Mouse (Mus musculus): ENCODE results near the gene Xpot.

Xpot gene

DNA sequence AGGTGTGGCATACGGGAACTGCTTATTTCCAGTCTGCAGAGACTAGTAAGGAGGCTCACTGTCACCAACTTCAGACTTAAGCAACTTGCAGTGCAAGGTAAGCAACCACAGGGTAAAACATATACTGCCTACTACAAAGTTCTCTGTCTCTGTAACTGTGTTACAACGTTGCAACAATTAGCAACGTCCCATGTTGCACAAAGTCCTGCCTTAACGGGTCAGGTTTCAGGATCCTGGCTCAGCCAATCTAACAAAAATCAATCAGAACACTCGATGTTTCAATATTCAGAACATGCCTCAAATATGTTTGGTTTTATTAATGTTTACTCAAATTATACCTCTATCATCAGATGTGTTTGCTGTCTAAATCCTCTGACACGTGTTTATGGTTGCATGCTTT is 3.7 kb downstream of the Xpot start:
- DNase-seq (ENCODE audit: low spot score) = no peak

DNA sequence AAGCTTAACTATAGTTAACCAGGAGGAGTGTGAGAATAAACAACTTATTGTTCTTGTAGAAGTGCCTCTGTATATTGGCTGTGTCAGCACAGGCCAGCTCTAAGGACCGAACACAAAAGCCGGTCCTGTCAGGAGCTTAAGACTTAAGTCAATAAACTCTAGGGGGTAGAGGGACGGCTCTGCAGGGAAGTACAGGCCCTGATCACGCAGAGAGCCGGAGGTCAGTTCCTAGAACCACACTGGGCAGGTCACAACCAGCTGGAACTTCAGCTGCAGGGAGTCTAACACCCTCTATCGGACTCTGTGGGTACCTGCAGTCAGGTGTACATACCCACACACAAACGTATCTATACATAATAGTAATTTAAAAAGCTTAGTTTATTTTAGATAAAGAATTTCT is 10.2 kb downstream of the Xpot start:
- no peak for DNase-seq (ENCODE audit: low spot score)

DNA sequence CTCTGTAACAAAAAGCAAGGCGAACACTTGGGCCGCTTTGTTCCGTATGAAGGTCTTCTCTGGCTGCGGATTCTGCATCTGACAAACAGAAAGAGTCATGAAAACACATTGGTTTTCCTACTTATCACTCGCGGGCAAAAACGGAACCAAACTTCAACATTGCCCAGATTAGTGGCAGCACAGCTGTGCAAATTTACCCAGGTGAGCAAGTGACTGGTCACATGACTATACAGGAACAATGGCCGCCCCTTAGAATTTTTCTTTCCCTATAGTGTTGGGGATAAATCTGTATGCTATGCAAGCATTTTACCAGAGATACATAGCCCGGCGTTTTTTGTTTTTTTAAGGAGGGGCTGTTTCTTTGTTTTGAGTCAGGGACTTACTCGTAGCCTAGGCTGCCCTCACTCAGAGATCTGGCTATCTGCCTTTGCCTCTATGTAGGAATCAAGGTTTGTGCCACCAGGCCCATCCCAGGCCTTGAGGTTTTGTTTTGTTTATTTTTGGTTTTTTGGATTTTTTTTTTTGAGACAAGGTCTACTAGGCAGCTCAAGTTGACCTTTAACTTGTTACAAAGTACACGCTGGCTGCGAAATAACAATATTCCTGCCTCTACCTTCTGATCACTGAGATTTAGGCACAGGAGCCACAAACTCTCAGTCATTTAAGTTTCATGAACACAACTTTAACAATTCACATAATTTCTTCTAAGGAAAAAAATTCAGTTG is 10.8 kb downstream of the Xpot start:
- no peak for DNase-seq (ENCODE audit: low spot score)

DNA sequence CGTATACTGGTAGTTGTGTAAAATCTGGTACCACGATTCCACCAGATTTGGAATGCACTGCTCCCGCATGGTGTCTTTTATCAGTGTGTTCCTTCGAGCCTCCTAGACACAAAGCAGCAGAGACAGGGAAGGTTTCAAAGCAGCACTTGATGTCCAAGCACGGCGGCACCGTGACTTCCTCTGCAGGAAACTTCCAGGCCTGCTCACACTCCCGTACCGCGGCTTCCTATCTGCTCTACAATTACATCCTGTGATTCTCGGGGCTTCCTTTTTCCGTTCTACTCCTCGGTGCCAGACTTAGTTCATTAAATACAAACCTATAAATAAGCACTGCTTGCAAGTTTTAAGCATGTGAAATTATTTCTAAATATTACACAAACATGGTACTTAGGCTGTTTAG is 12.6 kb downstream of the Xpot start:
- no peak for DNase-seq (ENCODE audit: low spot score)

DNA sequence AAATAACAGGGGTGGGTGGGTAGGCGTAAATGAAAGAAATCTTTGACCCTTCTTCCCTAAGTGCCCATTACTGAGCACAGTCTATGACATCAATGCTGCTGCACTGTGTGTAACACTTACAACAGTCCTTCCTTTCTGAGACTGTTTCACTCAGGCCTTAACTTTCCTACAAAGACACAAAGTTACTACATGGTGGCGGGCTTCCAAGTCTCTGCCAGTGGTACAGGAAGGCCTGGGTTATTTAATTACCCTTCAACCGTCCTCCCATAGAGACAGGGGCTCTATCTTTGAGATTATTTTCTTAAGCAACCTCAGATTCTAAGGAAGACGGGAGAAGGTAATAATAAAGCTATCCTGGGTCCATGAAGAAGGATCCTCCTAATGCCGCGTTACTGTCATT is 13.7 kb downstream of the Xpot start:
- no peak for DNase-seq (ENCODE audit: low spot score)

DNA sequence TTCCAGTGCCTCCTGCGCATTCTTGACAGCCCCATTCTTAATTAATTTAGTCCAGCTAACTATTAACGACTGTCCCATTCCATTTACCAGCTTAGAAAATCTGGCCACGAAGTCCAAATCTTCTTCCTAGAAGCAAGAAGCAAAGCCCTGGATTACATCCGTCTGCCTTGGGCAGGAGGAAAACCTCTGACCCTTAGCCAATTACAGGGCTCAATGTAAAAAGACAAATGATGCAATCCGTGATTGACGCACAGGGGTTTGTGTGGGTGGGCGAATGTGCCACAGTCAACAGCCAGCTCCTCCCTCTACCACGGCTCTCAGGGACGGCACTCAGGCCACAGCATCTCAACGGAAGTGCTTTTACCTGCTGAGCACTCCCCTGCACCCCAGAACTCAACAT is 14.5 kb downstream of the Xpot start:
- no peak for DNase-seq (ENCODE audit: low spot score)

DNA sequence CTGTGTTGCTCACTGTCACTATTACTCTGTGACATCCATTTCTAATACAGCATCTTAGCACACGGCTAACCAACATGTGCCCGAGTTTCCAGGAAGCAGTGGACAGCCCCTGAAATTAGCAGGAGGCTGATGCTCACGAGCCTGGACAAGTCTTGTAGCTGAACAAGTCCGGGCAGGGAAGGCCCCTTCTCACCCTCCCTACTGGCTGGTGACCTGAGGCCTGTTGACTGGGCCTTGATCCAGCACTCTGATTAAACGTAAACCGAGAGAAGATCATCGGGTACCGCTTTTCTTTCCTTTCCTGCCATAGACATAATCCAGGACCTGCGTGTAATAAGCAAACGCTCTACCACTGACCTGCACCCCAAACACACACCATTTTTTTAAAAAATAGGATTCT is 18.0 kb downstream of the Xpot start:
- DNase-seq (ENCODE audit: low spot score) = no peak

DNA sequence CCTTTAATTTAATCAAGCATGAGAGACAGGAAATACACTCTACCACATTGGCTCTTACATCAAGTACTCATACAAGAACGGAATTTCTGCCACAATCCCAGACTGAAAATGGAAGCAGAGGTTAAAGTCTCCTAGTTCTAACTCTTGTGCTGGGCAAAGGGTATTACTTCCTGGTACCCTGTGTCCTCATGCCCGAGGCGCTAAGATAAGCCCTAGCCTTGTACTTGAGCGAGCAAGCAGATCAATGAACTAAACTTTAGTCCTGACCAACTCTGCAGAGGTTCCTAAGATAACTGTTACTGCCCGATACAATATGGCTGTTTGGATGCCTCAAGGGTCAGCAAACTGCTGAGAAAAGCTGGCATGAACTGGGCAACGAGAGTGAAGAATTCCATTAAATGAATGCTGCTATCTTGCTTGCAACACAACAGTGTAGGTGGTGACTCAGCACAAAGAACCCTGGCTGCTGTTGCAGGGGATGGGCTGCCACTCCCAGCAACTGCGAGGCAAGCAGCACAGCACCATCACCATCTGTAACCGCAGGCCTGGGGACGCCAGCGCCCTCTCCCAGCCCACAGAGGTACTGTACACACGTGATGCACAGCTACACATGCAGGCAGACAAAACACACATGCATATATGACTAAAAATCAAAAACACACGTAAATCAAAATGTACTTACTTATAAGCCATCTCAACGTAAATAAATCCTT is 21.3 kb downstream of the Xpot start:
- DNase-seq (ENCODE audit: low spot score) = no peak

DNA sequence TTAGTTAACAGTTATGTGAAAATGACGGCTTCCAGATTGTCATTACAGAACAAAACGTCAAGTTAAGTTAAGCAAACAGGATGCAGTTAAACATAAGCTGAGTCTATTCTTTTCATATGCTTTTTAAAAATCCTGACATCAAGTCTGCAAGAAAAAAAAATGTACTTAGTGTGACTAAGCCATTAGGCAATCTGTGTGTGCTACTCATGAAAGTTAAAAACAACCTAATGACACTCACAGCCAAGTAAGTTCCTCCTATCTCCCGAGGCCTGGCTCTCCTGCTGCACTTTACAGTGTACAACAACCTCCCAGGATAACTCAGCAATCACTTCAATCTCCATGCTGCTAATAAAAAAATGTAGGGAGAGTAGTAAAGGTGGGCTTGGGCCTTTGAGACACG is 22.6 kb downstream of the Xpot start:
- no peak for DNase-seq (ENCODE audit: low spot score)

DNA sequence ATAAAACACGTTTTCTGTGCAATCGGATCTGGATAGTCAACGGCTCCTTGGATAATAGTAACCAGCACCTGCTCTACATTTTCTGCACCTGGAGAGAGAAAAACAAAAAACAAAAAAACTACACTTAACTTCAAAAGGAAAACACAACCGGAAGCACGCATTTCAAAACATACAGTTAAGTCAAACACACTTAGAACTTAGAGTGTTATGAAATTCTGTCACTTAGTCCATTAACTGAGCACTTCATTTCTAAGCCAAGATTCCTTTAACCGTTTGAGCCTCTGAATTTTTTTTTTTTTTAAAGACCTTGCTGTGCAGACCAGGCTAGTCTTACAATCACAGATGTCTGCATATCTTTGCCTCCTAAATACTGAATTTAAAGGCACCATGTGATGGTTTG is 24.9 kb downstream of the Xpot start:
- DNase-seq (ENCODE audit: low spot score) = no peak

DNA sequence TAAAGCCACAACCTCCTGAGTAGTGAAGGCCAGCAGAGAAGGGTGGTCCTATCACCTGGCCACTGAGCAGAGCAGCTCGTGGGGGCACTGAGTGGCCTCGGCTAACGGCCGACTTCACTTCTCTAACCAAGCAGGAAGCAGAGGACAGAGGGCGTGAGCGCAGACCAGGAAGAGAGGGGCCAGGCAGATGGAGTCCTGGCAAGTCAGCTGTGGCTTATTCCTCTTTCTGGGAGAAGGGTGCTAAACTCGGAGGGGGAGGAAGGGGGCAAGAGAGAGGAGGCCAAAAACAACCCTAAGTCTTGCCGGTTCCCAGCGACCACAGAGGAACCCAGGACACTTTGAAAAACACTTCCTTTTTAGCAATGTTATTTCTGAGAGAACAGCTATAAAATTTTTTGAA is 29.6 kb downstream of the Xpot start:
- no peak for DNase-seq (ENCODE audit: low spot score)

DNA sequence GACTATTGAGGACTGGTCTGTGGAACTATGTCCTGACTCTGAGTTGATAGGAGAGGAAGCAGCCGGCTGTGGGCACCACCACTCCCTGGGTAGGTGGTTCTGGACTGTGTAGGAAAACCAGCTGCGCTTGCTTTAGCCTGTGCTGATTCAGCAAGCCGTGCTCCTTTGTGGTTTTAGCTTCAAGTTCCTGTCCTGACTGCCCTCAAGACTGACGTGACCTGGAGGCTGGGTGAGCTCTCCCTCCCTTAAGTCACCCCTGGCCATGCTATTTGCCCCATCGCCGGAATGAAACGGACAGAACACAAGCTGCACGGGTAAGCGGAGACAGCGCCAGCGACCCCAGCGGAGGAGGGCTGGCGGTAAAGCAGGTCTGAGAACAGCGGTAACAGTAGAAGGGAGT is 35.0 kb downstream of the Xpot start:
- DNase-seq (ENCODE audit: low spot score) = no peak

DNA sequence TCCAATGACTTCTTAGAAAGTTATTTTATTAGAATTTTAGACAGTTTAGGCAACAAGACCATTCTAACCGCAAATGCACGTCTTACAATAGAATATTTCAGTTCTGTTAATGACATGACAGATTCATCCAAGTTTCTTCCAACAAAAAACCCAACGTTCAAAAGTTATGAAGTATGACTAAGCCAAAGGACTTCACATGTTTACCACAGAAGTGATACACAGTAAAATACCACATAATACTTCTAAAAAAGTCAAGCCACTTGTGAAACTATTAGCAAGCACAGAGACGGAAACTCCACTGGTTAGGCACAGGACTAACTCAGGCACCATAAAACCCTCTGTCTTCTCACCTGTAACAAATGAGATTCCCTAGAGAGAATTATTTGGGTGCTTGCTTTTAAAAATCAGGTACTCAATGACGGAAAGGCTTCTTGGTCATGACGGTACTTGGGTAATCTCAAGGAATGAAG is 38.7 kb downstream of the Xpot start:
- no peak for DNase-seq (ENCODE audit: low spot score)

DNA sequence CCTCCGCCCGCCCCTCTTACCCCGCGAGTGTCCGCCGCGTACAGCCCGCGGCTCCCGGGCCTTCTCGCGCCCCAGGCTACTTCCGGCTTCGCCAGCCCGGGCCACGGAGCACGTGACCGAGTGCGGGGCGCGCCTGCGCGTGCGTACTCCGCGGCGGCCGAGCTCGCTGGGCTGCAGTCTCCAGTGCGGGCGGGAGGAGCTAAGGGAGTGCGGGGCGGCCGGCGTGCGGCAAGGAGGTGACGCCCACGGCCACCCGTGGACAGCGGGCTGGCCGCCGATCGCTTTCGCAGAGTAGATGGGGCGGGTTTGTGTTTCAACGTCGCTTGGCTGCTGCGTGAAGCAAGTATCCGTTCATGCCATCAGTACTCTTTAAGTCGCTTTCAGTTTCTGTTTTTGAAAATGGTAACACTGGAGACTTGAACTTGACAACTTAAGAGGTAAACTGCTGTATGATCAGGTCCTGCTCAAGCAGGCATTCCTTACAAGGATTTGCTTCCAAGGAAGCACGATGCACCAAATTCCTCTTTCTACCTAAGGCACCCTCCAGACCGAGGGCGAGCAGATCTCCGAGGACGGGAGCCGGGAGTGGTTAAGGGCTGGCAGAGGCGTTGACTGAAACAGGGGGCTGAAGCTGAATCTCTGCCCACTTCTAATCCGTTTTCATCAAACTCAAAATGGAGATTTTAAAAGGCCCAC is 39.3 kb downstream of the Xpot start, which contains the start of gene Tbk1:
TSS of gene Tbk1 (minus strand) at position 113 of the 696 bp plus-strand sequence.
- peak; percentile 94 for DNase-seq (ENCODE audit: low spot score)

DNA sequence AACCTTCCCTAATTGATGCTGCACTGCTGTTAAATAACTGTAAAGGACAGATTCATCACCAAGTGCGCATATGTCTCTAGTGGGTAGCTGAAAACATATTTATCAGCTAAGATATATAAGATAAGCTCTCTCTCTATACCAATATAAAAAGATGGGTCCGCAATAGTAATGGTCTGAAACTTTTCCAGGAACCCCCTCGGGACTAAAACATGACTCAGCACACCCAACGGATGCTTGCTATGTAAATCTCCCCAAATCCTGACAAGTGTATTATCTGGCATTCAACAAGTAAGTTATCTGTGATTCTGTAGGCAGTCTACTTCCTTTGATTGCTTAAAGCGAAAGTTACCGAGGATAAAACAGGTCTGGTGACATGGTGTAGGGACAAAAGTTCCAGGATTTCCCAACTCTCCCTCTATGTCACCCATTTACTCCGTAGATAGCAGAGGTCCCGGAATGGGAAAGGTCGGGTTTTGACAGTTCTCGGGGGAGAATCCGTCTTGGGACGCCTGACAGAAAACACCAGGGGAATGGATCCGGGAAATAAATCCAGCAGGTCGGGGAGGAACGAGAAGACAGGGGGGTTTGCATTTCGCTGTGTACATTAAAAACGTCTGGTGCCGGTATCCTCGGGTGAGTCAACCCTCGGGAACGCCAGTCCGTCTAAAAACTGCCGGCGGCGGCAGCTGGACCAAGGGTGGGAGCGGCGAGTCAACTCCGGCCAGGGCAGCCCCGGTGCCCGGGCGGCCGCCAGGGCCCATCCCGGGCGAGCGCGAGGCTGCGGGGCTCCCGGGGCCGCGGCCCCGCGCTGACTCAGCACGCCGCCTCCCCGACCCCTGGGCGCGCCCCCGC is 40.1 kb downstream of the Xpot start:
- peak; percentile 32 for DNase-seq (ENCODE audit: low spot score)

DNA sequence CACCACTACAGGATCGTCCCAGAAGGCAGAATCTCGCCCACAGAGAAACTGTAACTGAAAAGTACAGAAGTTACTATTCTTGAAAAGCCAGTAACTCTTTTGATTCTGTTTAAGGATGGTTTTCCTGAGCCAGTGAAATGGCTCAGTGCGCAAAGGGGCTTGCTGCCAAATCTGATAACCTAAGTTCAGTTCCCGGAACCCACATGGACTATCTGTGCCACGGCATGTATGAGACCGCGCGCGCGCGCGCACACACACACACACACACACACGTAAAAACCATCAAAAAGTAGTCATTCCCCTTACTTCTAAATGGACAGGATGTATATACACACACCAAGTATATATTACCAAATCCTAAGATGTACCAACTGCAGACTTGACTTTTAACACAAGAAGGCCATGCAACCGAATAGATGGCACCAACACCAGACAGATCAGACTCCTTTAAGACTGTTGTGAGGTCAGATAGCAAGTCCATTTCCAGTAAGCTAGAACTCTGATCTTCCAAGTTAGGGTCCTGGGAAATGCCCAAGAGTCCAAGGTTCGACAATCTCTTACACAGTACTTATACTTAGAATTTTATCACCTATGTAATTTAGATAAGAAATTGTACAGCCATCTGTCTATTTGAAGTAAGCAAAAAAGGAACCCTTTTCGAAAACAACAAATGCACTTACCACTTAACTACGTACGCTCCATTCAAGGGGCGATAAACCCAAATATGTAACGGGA is 40.9 kb downstream of the Xpot start:
- DNase-seq (ENCODE audit: low spot score) = no peak

DNA sequence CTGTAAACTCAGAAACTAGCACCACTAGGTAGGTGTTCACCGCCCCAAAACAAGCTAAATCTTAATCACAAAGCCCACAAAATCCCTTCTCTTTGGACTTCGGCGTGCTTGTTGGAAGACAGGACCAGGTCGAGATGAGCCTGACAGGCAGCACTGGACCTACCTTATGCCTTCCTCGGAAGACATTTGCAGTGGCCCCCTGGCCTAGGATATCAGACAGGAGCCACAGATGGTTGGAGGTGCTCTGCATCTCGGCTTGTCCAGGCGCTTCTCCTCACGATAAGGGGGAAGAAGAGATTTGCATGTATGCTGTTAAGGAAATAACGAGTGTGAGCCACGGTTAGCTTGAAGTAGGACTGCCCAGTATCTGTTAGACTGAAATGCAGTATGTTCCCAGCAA is 42.1 kb downstream of the Xpot start:
- DNase-seq (ENCODE audit: low spot score) = no peak

DNA sequence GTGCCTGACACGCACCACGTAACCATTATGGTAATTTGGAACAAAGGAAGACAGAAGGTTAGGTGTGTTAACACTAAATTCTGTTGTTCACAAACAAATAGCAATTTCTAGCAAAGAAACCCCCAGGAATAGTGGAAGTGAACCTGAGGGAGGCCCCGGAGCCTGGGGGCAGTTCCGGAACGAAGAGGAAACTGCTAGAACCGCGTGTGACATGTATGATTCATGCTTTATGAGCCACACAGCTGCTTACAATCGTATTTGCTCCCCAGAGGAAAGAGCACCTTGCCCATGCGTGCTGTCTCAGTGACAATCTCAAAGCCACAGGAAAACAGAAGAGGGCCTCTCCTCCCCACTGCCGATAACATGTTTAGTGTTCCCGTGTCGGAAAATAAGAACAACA is 43.1 kb downstream of the Xpot start:
- DNase-seq (ENCODE audit: low spot score) = no peak

DNA sequence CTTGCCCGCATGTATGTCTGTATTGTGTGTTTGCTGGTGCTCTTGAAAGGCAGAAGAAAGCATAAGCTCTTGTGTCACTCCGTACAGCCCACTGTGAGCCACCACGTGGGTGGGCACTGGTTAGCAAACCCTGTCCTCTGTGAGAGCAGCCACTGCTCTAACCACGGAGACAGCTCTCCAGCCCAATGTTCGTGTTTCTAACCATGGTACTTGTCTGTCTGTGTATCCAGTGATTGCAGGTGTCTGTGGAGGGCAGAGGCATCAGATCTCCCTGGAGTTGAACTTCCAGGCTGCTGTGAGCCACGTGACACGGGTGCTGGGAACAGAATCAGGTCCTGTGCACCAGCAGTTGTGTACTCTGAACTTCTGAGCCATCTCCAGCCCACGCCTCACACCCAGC is 43.8 kb downstream of the Xpot start:
- no peak for DNase-seq (ENCODE audit: low spot score)

DNA sequence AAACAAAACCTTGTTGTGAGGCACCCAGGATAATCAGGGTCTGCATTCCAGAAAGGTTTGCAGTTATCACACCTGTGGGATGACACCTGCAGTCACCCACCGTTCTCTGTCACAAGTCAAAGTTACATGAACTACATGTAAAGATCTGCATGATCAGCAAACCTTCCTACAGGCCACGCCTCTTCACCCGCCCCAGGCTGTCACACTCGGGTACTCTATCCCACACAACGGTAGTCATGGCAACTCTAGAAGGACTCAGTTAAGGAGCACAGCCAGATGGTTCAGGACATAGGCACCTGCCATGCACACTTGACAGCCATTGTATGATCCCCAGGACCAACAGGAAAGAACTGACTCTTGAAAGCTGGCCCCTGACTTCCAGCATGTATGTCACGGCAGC is 44.7 kb downstream of the Xpot start:
- peak; percentile 20 for DNase-seq (ENCODE audit: low spot score)

DNA sequence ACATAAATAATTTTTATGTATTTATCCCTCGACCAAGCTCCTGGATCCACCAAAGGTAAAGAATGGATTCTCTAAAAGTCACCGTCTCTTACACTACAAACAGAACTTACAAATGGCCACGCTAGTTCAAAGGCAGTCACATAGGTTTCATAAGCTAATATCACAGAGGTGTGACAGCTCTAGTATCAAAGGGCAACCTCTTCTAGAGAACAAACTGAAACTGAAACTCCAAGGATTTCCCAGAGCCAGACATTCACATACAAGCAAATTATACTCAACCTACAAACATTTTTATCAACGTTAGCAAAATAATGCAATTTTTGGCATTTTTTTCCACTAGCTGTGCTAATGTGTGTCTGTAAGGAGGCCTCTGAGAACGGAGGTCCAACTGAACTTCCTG is 45.8 kb downstream of the Xpot start:
- no peak for DNase-seq (ENCODE audit: low spot score)

DNA sequence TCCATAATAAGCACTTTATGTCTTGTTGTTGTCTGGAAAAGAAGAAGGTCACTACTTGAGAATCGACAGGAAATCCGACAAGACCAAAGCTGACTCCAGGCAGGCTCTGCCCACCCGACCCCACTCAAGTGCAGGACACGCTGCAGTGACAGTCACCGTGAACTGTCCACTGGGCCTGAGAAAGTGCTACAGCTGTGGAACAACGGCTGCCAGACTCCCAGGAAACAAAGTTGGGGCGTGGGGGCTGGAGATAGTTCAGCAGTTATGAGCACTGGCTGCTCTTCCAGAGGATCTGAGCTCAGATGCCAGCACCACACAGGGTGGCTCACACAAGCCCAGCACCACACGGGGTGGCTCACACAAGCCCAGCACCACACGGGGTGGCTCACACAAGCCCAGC is 49.8 kb downstream of the Xpot start:
- no peak for DNase-seq (ENCODE audit: low spot score)

Data from retina, embryonic 14.5 days (tissue).